Mouse (Mus musculus): ENCODE measurements around the gene Slc1a3. TPM values are rescaled to one million over a fixed set of nuclear protein-coding genes. Genes with fewer than 3 reads are reported as not detected.

Gene Slc1a3
- total and polyA plus RNA-seq, 3 experiments, result 4.5 to 12.6 (median 6.5) TPM

DNA sequence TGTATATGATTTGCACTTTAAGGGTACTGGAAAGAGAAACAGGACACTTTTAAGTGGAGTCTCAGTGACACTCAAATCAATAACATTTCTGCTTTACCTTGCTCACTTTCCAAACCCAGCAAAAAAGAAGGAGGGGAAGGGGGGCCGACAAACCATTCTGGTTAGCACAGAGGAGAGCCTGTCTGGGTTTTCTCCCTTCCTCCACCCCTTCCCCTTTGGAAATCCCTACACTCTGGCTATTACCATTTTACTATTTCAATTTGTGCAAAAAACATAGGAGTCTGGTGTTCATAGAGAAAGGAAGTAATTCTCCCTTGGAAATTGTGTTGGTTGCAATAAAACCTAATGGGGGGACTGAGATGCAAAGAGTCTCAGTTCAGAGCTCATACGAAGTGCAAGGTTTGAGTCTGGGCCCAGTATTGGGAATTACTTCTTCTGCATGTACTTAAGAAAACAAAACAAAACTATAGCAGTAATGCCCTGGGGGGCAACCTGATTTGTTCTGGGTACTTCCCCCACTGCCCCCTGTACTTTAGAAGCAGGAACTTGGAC, 1.9 kb upstream of the Slc1a3 start:
- no peaks in the 10 kb centered on the region for H3K9me3 ChIP-seq (replicated peaks; ENCODE audit: low read length)
- dilution Hi-C loops (cut with MboI; ENCODE audit: extremely low pct_ligation_motif_present, extremely low pct_unique_long_range_greater_than_20kb, low sequenced_read_pairs), result no loop called here

GRCm38 (mm10) chr15:8711630-8712310, 1.2 kb upstream of the Slc1a3 start:
- Histone ChIP-seq H3K27ac (ENCODE audit: insufficient read depth, low read depth) (no peak overlapping the region), H3K4me1 (ENCODE audit: control insufficient read depth in 1 of 2, insufficient read depth in 2 of 2) (peaks cover 13 to 23% of the 10 kb centered on the region in 2 experiments), H3K9ac (ENCODE audit: insufficient read depth, low read depth) (no peak overlapping the region), H3K4me3 (replicated peaks in 1 of 3; ENCODE audit: low read depth in 2 of 3, low read length in 2 of 3, poor library complexity in 1 of 3) (no peak overlapping the region), H3K79me2 (replicated peaks; ENCODE audit: control insufficient read depth, extremely low read depth, insufficient read depth, poor library complexity, severe bottlenecking) (peaks cover 4% of the 10 kb centered on the region), H3K4me2 (ENCODE audit: insufficient read depth, low read depth, poor library complexity, severe bottlenecking) (no peak overlapping the region), H3K27me3 (replicated peaks) (no peaks in the 10 kb centered on the region), H3K36me3 (replicated peaks in 1 of 2; ENCODE audit: control insufficient read depth in 1 of 2, insufficient read depth in 1 of 2, low read length in 1 of 2) (peaks cover 0 to under 1% of the 10 kb centered on the region in 2 experiments), H3K9me3 (replicated peaks; ENCODE audit: low read length) (no peaks in the 10 kb centered on the region)
- no peak for TF ChIP-seq RAD21 (IDR thresholded peaks at IDR 0.05; ENCODE audit: low read depth, low read length)
- 0 out of 2 replicates have a peak, but pooled peaks have one; percentile 31 for TF ChIP-seq MAX (IDR thresholded peaks at IDR 0.05; ENCODE audit: low read length)
- dilution Hi-C loops (cut with MboI; ENCODE audit: extremely low pct_ligation_motif_present, extremely low pct_unique_long_range_greater_than_20kb, low sequenced_read_pairs), result no loop called here
- in situ Hi-C loops (cut with MboI; ENCODE audit: low pct_ligation_motif_present, low pct_unique_long_range_greater_than_20kb, low sequenced_read_pairs), result no loop called here
- DNase-seq (ENCODE audit: extremely low read depth), result no peak

More for the DNA sequence above, 1.9 kb upstream of the Slc1a3 start:
- H3K27me3 ChIP-seq (replicated peaks), result no peaks in the 10 kb centered on the region
- no peak overlapping the region for H3K4me3 ChIP-seq (replicated peaks in 1 of 3; ENCODE audit: low read depth in 2 of 3, low read length in 2 of 3, poor library complexity in 1 of 3)
- in situ Hi-C loops (cut with MboI; ENCODE audit: low pct_ligation_motif_present, low pct_unique_long_range_greater_than_20kb, low sequenced_read_pairs), result no loop called here
- H3K27ac ChIP-seq (ENCODE audit: insufficient read depth, low read depth), result no peak overlapping the region
- H3K9ac ChIP-seq (ENCODE audit: insufficient read depth, low read depth), result no peak overlapping the region
- H3K4me2 ChIP-seq (ENCODE audit: insufficient read depth, low read depth, poor library complexity, severe bottlenecking), result peak overlapping the region; percentile 67
- H3K4me1 ChIP-seq (ENCODE audit: control insufficient read depth in 1 of 2, insufficient read depth in 2 of 2), result peaks cover 13 to 30% of the 10 kb centered on the region in 2 experiments
- peak; percentile 32 for DNase-seq (ENCODE audit: extremely low read depth)
- TF ChIP-seq MYC (IDR thresholded peaks at IDR 0.05; ENCODE audit: low read depth, low read length) (no peak), JUND (conservative IDR thresholded peaks at IDR 0.05; ENCODE audit: low read depth, low read length) (no peak), CHD1 (IDR thresholded peaks at IDR 0.05; ENCODE audit: low read depth, low read length) (no peak), BHLHE40 (IDR thresholded peaks at IDR 0.05; ENCODE audit: low read depth, low read length) (no peak), MXI1 (IDR thresholded peaks at IDR 0.05; ENCODE audit: low read depth, low read length) (no peak), CTCF (conservative IDR thresholded peaks at IDR 0.05 in 1 of 2, IDR thresholded peaks at IDR 0.05 in 1 of 2; ENCODE audit: low read depth in 2 of 2, low read length in 2 of 2) (no peak), NELFE (IDR thresholded peaks at IDR 0.05; ENCODE audit: low read depth, low read length) (no peak), TBP (conservative IDR thresholded peaks at IDR 0.05; ENCODE audit: low read depth, low read length) (no peak), SIN3A (IDR thresholded peaks at IDR 0.05; ENCODE audit: low read length) (no peak), NRF1 (IDR thresholded peaks at IDR 0.05; ENCODE audit: low read depth, low read length) (no peak), ZNF384 (IDR thresholded peaks at IDR 0.05; ENCODE audit: low read depth, low read length) (no peak), TCF12 (IDR thresholded peaks at IDR 0.05; ENCODE audit: low read depth, low read length) (no peak), SMC3 (IDR thresholded peaks at IDR 0.05; ENCODE audit: low read depth, low read length) (no peak), POLR2AphosphoS2 (IDR thresholded peaks at IDR 0.05; ENCODE audit: low read depth, low read length) (no peak), ZKSCAN1 (IDR thresholded peaks at IDR 0.05; ENCODE audit: borderline replicate concordance, low read depth, low read length) (no peak), UBTF (IDR thresholded peaks at IDR 0.05; ENCODE audit: low read depth, low read length) (no peak), JUN (IDR thresholded peaks at IDR 0.05; ENCODE audit: insufficient read depth, low read depth, low read length) (no peak), MAZ (IDR thresholded peaks at IDR 0.05; ENCODE audit: low read depth, low read length) (no peak), RAD21 (IDR thresholded peaks at IDR 0.05; ENCODE audit: low read depth, low read length) (no peak), ZMIZ1 (IDR thresholded peaks at IDR 0.05; ENCODE audit: low read depth, low read length) (no peak)
- H3K36me3 ChIP-seq (replicated peaks in 1 of 2; ENCODE audit: control insufficient read depth in 1 of 2, insufficient read depth in 1 of 2, low read length in 1 of 2), result no peaks in the 10 kb centered on the region
- H3K79me2 ChIP-seq (replicated peaks; ENCODE audit: control insufficient read depth, extremely low read depth, insufficient read depth, poor library complexity, severe bottlenecking), result peaks cover 4% of the 10 kb centered on the region
